Mouse (Mus musculus) ZHBTc4 (cell line): ENCODE results near the gene Cdk5.

ENCODE experiments used
- DNase-seq: peaks from one replicate; pipeline ENCODE4 v3.0.0-alpha.2; 2011; ENCODE audit warnings: low read depth, low spot score

Gene Cdk5

GRCm38 (mm10) chr5:24378700-24379099 is 44.6 kb downstream of the Cdk5 start:
- DNase-seq, result no peak

GRCm38 (mm10) chr5:24374666-24375328 is 48.5 kb downstream of the Cdk5 start:
- DNase-seq, result no peak

GRCm38 (mm10) chr5:24374216-24374615 is 49.1 kb downstream of the Cdk5 start:
- DNase-seq, result no peak

- no peak for DNase-seq
Measured at GRCm38 (mm10) chr5:24373807-24374206, 49.5 kb downstream of the Cdk5 start.

GRCm38 (mm10) chr5:24369767-24370166 is 53.6 kb downstream of the Cdk5 start:
- DNase-seq, result no peak
